Mouse (Mus musculus): ENCODE data around the gene Sult5a1.
"Not testable (repeated sequence)": the region's sequence is repeated elsewhere in the genome, so short reads cannot be mapped to it uniquely, and the experiment has no call there.

The Sult5a1 gene

DNA sequence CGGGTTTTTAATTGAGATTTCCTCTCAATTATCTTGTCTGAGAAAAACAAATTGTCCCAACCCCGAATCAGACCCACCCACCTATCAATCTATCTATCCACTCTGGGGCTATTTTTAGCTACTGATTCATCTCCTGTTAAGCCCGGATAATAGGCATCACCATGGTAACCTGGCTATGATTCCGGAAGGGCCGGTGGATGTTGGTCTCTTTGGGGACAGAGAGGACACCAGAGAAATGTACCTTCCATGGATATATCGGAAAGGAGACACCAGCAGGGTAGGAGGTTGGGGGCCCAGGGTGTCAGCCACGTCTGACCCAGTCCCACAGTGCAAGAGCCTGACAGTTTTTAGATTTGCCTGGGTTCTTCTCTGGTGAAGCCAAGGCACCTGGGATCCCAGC is 22.7 kb downstream of the Sult5a1 start:
- DNase-seq (ENCODE audit: low spot score in 2 of 2), result peak in 1 of 2 experiments; percentile 23

DNA sequence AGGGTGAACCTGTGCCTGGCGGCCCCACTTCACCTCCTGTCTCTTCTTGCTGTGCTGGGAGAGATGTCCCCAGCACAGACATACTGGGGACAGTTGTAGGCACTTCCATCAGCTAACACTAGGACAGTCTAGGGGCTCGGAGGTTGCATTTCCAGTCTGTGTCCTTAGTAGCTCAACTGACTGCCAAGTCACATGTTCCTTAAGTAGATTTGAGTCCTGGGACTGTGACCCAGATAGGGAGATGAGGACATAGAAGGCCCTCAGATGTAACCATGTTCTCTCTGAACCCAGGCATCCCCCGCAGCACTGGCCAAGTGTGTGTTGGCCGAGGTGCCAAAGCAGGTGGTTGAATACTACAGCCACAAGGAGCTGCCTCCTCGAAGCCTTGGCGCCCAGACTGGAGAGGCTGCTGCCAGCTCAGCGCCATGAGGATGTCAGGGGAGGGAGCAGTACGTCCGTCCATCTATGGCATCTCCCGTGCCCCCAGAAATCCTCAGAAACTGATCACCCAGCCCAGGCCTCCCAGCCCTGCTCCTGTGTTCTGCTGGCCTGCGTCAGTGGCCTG is 23.9 kb downstream of the Sult5a1 start:
- no peak for DNase-seq (ENCODE audit: low spot score in 2 of 2)

DNA sequence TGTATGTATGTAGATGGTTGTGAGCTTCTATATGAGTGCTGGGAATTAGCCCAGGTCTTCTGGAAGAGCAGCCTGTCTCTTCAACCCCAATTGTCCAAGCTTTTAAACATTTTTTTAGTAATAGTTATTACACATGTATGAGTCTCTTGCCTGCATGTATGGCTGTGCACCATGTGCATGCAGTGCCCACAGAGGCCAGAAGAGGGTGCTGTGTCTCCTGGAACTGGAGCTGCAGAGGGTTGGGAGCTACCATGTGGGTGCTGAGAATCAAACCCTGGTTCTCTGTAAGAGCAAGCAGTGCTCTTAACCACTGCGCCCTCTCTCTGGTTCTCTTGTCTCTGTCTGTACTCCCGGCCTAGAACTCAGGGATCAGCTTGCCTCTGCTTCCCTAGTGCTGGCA is 25.2 kb downstream of the Sult5a1 start:
- DNase-seq (ENCODE audit: low spot score in 2 of 2), result no peak

DNA sequence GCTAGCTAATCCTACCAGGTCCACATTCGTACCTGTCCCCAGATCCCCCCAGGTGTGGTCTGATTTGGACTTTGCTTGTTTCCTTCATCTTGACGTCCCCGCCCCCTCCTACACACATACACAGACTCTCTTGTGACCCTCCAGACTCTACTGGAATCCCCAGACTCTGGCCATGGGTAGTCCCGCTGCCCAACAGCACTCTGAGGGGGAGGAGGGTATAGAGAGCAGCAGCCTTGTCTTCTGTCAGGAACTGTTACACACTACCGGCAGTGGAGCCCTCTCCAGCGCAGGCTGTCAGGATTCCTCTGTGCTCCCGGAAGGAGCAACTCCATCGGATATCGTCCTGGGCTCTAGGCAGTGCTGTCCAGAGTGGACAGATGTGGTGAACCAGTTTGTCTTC is 27.1 kb downstream of the Sult5a1 start:
- DNase-seq (ENCODE audit: low spot score in 2 of 2), result no peak

DNA sequence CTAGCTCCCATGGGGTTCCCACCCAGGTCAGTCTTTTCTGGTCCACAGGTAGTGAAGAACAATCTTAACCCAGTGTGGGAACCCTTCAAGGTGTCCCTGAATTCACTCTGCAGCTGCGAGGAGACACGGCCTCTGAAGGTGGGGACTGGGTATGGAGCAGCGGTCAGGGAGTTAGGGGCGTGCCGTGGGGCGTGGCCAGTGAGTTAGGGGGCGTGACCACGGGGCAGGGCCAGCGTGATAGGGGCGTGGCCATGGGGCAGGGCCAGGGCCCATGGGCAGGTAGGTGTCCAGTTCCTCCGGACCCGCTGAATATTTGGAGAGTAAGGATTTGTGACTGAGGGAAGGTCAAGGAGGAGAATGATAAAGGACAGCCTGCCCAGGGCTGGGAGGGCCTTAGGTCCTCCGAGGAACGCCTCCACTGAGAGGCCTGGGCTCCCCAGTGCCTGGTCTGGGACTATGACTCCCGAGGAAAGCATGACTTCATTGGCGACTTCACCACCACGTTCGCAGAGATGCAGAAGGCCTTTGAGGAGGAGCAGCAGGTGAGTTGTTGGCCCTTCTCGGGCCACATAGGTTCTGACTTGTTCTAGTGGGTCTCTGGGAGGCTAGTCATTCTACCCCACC is 31.8 kb downstream of the Sult5a1 start:
- no peak for DNase-seq (ENCODE audit: low spot score in 2 of 2)

DNA sequence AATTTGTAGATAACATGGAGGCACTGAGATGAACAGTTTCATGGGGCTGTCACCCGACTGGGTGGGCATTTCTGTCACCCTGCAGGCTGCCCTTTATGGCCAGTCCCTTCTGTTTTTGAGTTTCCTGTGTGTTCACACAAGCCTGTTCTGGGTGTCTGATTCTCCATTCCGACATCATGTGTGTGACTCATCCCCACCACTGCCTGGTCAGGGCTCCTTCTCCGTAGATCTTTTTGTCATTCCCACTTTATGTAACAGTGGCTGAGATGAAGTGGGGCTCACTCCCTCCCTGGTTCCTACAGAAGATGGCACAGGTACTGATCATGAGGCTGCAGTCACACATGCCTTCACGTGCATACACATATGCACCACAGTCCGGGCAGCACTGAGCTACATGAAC is 35.4 kb downstream of the Sult5a1 start:
- DNase-seq (ENCODE audit: low spot score in 2 of 2), result no peak

DNA sequence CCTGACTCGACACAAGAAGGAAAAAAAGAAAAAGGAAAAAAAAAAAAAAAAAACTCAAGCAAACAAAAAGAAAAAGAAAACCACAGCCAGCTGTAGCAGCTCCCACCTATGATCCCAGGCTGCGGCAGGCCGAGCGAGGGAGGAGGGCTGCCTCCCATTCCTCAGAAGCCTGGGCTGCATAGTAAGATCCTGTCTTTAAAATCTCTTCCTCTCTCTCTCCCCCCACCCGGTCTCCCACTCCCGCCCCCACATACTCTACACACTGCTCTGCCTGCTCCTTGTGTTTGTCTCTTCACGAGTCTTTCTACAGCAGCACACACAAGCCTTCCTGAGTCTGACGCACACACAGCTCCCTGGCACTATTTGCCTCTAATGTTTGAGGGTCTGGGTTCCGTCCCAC is 36.1 kb downstream of the Sult5a1 start:
- no peak for DNase-seq (ENCODE audit: low spot score in 2 of 2)

DNA sequence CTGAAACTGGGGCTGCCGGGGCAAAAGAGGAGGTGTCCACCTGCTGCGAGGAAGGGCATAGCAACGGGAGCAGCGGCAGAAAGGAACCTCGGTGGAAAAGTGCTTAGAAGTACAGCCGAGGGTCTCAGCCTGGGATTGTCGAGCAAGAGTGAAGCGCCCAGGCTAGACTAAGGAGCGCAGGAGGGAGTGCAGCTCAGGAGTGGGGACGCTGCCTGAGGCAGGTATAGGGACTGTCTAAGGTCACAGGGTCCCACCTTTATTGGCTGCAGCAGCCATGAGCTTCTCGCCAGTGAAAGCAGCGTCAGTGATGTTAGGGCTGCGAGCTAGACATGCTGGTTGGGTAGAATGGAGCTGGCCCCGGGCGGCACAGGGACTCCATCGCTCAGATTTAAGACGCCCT is 40.4 kb downstream of the Sult5a1 start:
- DNase-seq (ENCODE audit: low spot score in 2 of 2), result no peak

DNA sequence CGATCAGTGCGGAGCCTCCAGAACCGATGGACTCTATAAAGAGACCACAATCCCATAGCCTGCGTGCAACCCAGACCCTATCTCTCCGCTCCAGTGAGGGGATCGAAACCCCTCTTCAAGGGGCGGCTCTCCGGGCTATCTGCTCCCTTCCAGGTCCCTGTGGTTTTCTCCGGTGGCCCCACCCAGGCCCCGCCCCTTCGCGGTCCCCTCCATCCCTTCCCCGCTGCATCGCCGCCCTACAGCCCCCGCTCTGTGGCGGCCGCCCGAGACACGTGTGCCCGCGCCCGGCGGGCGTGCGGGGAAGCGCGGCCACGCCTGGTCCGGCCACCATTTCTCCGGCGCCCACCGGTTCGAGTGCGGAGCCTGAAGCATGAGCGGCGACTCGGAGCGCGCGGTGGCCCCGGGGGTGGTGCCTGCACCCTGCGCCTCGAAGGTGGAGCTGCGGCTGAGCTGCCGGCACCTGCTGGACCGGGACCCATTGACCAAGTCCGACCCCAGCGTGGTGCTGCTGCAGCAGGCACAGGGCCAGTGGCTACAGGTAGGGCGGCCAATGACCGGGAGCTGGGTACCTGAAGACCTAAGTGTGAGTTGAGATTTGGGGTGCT is 40.9 kb downstream of the Sult5a1 start, which contains the start of gene Cpne7:
Cpne7 (plus strand) TSS at position 248 of the 605 bp plus-strand sequence.
- DNase-seq (ENCODE audit: low spot score in 2 of 2), result no peak

DNA sequence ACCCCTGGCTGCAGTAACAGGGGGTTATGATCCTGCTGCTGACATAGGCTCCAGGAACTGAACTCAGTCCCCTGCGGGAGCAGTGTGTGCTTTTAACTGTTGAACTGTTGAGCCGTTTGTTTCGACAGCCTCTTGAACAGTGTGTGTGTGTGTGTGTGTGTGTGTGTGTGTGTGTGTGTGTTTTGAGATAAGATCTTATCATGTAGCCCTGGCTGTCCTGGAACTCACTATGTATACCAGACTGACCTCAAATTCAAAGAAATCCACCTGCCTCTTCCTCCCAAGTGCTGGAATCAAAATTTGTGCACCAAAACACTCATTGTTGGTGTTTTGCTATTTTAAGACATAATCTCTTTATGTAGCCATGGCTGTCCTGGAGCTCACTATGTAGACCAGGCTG is 43.5 kb downstream of the Sult5a1 start:
- DNase-seq (ENCODE audit: low spot score in 2 of 2), result no peak

DNA sequence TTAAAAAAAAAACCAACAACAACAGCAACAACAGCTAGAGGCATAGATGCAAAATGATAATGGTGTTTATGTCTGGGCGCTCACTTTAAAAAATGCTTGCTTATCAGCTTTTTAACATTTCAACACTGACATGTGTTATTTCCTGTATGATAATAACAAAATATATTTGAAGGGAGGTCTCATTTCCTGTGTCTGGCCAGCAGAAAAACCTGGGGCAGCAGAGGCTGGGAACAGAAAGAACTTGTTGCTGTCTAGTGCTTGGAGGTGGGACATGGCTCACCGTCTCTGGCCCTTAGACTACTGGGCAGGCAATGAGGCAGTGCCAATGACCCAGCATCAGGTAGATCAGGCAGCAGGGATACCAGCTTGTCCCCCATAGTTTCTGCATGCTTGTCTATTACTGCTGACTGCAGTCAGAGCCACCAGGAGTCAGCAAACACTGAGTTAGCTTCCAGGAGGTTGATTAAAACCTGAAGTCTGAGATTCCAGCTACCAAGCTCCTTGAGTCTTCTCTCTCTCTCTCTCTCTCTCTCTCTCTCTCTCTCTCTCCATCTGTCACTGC is 44.1 kb downstream of the Sult5a1 start:
- DNase-seq (ENCODE audit: low spot score in 2 of 2), result no peak

DNA sequence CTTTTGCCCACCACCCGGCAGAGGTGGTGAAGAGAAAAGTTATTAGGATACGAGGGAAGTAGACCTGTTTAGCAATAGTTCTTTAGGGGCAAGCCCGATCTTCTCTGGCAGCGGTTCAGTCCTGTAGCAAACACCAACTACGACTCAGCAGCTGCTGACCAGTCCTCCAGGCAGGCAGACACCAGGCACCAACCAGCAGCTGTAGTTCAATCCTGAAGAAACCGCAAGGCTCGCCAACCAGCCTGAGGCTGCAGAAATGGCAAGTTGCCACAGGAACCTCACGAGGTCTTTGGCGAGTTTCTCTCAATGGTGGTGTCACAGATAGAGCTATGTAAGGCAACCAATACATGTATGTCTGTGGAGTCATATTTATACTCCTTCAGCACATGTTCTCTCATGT is 45.2 kb downstream of the Sult5a1 start:
- no peak for DNase-seq (ENCODE audit: low spot score in 2 of 2)

DNA sequence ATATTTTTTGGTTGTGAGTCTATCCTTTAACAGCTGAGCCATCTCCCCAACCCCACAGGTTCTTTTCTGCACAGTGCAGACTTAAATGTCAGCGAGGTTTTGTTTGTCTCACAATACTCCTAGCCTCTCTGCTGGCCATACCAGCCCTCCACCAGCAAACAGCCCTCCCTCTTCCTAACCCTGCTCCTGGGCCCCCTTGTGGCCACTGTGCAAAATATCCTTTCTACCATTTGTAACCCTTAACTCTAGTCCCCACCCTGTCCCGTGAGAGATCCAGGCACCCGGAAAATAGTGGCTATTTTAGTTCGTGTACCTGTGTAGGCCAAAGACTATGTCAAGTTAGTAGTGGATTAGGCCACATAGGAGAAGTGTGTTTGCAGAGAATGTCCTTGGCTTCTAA is 47.5 kb downstream of the Sult5a1 start:
- DNase-seq (ENCODE audit: low spot score in 2 of 2), result no peak

DNA sequence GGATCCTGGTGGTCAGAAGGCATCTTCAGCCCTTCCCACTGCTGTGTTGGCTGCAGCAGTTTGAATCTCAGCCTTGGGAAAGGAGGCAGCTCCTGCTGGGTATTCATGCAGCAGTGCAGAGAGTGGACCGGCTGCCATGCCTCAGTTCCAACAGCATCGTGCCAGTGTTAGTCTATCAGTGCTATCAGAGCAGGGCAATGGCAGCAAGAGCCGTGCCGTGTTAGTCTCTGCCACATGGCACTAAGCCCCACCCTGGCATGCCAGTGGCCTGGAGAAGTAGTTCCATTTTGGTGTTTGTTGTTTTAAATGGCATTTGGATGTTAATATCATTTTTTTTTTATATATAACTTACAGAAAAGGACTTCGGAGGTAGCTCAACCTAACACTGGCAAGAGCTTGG is 49.2 kb downstream of the Sult5a1 start:
- no peak for DNase-seq (ENCODE audit: low spot score in 2 of 2)

DNA sequence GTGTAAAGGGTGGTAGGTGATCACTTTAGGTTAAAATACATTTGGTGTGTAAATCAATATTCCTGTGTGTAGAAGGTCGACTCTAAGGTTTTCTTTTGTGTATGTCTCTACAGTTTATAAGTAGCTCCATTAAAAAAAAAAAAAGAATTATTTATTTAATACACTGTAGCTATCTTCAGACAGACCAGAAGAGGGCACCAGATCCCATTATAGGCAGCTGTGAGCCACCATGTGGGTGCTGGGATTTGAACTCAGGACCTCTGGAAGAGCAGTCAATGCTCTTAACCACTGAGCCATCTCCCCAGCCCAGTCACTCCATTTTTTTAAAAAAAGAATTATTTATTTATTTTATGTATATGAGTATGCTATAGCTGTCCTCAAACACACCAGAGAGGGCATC is 50.1 kb downstream of the Sult5a1 start:
- DNase-seq (ENCODE audit: low spot score in 2 of 2), result no peak

DNA sequence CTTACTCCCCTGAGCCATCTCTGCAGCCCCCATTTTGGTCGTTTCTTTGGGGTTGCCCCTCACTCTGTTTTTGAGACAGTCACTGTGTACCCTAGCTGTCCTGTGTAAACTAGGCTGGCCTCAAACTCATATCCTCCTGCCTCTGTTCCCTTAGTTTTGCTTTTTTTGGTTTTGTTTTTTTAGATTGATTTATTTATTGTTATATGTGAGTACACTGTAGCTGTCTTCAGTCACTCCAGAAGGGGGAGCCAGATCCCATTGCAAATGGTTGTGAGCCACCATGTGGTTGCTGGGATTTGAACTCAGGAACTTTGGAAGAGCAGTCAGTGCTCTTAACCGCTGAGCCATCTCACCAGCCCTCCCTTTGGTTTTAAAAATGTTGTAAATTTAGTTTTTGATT is 51.6 kb downstream of the Sult5a1 start:
- DNase-seq (ENCODE audit: low spot score in 2 of 2), result no peak

DNA sequence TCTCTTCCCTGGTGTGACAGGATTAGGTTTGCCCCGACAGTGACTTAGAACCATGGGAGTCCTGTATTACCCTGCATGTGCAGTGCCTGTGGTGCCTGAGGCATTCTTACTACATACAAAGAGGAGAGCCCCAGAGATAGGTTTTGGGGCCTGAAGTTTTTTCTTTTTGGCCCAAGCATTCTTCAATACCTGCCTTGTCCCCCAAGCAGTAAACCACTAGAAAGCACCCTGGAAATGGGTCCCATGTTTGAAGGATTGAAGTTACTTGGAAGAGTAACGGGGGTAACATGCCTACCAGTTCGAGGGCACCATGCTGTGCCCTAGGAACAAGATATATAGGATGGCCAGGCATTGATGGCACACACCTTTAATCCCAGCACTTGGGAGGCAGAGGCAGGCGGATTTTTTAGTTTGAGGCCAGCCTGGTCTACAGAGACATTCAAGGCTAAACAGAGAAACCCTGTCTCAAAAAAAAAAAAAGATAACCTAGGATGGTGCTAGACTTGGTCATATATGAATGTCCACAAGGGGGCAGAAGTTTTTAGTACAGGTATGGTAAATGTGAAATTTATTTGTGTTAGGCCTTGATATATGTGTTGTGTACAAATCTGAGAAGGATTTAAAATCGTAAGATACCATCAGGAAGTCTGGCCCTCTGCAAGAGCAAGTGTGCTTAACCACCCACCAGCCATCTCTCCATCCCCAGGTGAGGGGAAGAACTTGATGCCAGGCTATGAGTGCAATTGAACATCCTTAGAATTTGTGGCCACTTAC is 52.4 kb downstream of the Sult5a1 start:
- DNase-seq (ENCODE audit: low spot score in 2 of 2), result no peak

DNA sequence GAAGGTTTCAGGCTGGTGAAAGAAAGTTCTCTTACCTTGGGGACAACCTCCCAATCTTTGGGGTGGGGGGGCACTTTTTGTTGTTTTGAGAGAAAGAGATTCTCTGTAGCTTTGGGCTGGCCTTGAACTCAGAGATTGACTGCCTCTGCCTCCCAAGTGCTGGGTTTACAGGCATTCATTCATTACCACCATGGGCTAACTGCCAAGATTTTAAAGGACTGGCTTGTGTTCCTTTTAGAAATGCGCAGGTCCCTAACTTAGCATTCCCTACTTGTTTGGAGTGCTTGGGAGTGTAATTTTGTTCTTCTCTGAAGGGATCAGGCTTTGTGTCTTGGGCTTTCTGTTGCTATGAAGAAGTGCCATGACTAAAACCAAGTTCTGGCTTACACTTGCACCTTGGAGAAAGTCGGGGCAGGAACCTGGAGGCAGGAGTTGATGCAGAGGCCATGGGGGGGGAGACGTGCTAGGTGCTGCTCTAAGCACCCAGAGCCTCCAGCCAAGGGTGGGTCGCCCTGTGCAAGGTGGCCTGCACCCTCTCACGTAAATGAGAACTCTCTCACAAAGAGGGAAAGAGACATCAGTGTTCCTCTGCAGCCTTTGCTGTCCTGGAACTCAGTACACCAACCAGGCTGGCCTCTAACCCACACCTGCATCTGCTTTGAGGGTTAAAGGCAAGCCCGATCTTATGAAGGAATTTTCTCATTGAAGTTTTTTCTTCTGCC is 53.9 kb downstream of the Sult5a1 start:
- DNase-seq (ENCODE audit: low spot score in 2 of 2), result no peak

DNA sequence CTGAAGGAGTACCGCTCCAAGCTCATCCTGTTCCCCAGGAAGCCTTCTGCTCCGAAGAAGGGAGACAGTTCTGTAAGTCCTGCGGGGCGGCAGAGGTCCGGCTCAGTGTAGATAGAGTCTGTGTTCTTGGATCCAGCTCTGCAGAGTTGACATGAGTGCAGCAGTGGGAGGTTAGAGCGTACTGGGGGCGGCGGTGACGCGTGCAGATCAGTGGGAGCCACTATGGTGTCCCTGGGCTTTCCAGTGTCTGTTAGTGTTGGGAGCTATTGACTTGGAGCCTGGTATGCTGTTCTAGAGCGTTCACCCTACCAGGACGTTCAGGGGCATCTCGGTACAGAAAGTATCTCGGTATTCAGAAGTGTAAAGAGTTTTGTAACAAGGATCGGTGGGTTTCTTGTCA is 54.8 kb downstream of the Sult5a1 start:
- no peak for DNase-seq (ENCODE audit: low spot score in 2 of 2)

DNA sequence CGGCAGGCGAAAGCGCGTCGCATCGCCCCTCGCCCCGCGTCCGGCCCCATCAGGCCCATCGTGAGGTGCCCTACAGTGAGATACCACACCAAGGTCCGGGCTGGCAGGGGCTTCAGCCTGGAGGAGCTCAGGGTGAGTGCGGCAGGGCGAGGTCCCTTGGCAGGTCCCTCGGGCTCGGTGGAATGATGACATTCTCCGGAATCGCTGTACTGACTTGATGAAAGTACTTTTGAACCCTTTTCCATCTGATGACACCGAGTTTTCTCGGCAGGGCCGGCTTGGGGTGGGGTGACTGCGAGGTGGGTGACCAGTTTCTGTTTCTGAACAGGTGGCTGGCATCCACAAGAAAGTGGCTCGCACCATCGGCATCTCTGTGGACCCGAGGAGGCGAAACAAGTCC is 55.3 kb downstream of the Sult5a1 start:
- not testable (repeated sequence) for DNase-seq (ENCODE audit: low spot score in 2 of 2)

DNA sequence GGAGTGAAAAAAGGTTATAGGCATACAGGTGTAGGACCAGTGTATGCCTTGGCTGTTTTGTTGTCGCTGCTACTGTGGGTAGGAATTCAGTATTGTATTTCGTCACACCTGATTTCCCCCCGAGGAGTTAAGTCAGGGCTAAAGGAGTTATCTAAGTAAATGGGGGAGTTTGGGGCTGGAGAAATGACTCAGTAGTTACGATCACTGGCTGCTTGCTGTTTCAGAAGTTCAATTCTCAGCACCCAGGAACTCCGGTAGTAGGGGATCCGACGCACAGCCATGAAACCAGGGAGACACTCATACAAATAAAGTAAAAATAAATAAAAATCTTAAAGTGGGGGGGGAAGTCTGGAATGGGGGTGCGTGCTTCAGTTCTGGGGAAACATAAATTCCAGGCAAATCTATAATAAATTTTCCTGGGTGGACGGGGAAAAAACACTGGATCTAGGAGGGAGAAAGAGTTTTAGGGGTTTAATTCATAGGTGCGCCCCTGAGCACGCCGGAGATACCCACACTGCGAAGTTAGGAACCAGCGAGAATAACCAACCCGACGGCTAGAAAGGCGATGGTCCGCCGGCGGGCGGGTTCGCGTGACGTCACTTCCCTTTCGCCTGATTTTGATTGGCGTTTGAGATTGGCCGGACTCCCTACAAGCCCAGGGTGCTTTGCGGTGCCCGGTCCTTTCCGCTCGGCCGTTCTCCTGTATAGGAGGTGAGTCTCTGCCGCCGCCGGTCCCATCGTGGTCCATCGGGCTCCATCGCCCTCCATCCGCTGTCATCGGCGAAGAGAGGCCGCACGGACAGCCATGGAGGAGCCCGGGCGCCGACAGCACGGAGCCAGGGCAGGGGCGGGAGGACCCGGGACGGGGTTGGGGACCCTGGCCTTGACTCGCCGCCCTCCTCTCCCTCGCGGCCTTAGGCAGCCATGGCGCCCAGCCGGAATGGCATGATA is 56.1 kb downstream of the Sult5a1 start, which contains the start of gene Rpl13:
Rpl13 (plus strand) TSS at position 616 of the 951 bp plus-strand sequence.
- peak; percentile 97 to 99 for DNase-seq (ENCODE audit: low spot score in 2 of 2)

Measured in frontal cortex, postnatal 36 days (tissue).